Mouse (Mus musculus) lung, embryonic 14.5 days (tissue): Measurements from ENCODE around the gene Mbnl1. TPM values are rescaled to one million over a fixed set of nuclear protein-coding genes. Genes with fewer than 3 reads are reported as not detected.
A peak's percentile ranks its signal among the peaks of the same experiment; 100 is the strongest.

ENCODE experiments used
- ATAC-seq: fragments of 200-750 bp; cut with Nextera tagmentation; 2 replicates; pipeline ENCODE4 v1.8.0; 2017; ENCODE audit warnings: mild to moderate bottlenecking, moderate TSS enrichment, moderate library complexity; ENCODE audit not compliant: insufficient read depth
- DNase-seq: peaks from one replicate; pipeline ENCODE4 v3.0.0-alpha.2; 2015
- H3K27ac ChIP-seq: fragments of 300-500 bp; sonication (generic); 2 replicates; pipeline ENCODE4 v1.5.1; 2014; ENCODE audit warnings: low read depth, mild to moderate bottlenecking, moderate library complexity
- H3K27me3 ChIP-seq: fragments of 300-500 bp; sonication (generic); 2 replicates; pipeline ENCODE4 v1.6.1; 2014; ENCODE audit warnings: low read length, control low read depth; ENCODE audit not compliant: insufficient read depth
- H3K36me3 ChIP-seq: fragments of 300-500 bp; sonication (generic); 2 replicates; pipeline ENCODE4 v1.6.1; 2014; ENCODE audit warnings: control low read depth; ENCODE audit not compliant: insufficient read depth
- H3K4me1 ChIP-seq: fragments of 300-500 bp; sonication (generic); 2 replicates; pipeline ENCODE4 v1.6.1; 2014; ENCODE audit warnings: antibody characterized with exemption, control low read depth; ENCODE audit not compliant: insufficient read depth
- H3K4me2 ChIP-seq: fragments of 300-500 bp; sonication (generic); 2 replicates; pipeline ENCODE4 v1.6.1; 2014; ENCODE audit warnings: mild to moderate bottlenecking
- H3K4me3 ChIP-seq: fragments of 300-500 bp; sonication (generic); 2 replicates; pipeline ENCODE4 v1.5.1; 2014; ENCODE audit warnings: low read depth, low read length
- H3K9ac ChIP-seq: fragments of 300-500 bp; sonication (generic); 2 replicates; pipeline ENCODE4 v1.6.1; 2014
- H3K9me3 ChIP-seq: fragments of 300-500 bp; sonication (generic); 2 replicates; pipeline ENCODE4 v1.6.1; 2016; ENCODE audit warnings: low read depth, low read length, control low read depth
- CTCF ChIP-seq: IDR thresholded peaks from 2 replicates; pipeline ENCODE4 v1.5.1; 2016; ENCODE audit warnings: antibody characterized with exemption, low read depth
- WGBS: fragments of 180-500 bp; shearing (Covaris S2); extraction: QIAGEN DNeasy Blood & Tissue Kit; methylation state at CpG from one replicate; pipeline ENCODE4 v1.1.7; 2014; 5-methylcytosine and 5-hydroxymethylcytosine counted together
- polyA plus RNA-seq: library from polyadenylated mRNA; unstranded; fragments of >200 nt; fragmentation: Nextera tagmentation; extraction: Ambion mirVana; gene quantifications from 2 replicates; pipeline ENCODE4 v1.2.1, GENCODE M21; 2014

Mbnl1 gene
- polyA plus RNA-seq, 1 experiment from 2014 or later, result 201 TPM

GRCm38 (mm10) chr3:60613121-60613520 is 140.5 kb downstream of the Mbnl1 start:
- no peak overlapping the region for H3K9ac ChIP-seq
- peaks cover 37% of the 10 kb centered on the region for H3K36me3 ChIP-seq
- ATAC-seq, result no peak
- H3K27me3 ChIP-seq, result no peaks in the 10 kb centered on the region
- no peak overlapping the region for H3K4me2 ChIP-seq
- H3K9me3 ChIP-seq, result no peaks in the 10 kb centered on the region
- TF ChIP-seq CTCF, result no peak
- H3K4me3 ChIP-seq, result no peak overlapping the region
- no peaks in the 10 kb centered on the region for H3K4me1 ChIP-seq
- no peak overlapping the region for H3K27ac ChIP-seq
- WGBS, result 83% methylated on average over 7 of the region's 7 CpGs
- no peak for DNase-seq

- no peaks in the 10 kb centered on the region for H3K27me3 ChIP-seq
- peaks cover 42% of the 10 kb centered on the region for H3K36me3 ChIP-seq
- no peak overlapping the region for H3K4me3 ChIP-seq
- ATAC-seq (no peak), DNase-seq (peak; percentile 27)
- WGBS, result 85% methylated on average over 7 of the region's 7 CpGs
- no peak overlapping the region for H3K4me2 ChIP-seq
- H3K4me1 ChIP-seq, result no peaks in the 10 kb centered on the region
- no peak for TF ChIP-seq CTCF
- no peak overlapping the region for H3K9ac ChIP-seq
- H3K9me3 ChIP-seq, result no peaks in the 10 kb centered on the region
- no peak overlapping the region for H3K27ac ChIP-seq
These were observed 141.9 kb downstream of the Mbnl1 start for GRCm38 (mm10) chr3:60614516-60614915.

GRCm38 (mm10) chr3:60615057-60615606 is 142.5 kb downstream of the Mbnl1 start:
- ATAC-seq (no peak), DNase-seq (no peak)
- Histone ChIP-seq H3K27me3 (no peaks in the 10 kb centered on the region), H3K27ac (no peak overlapping the region), H3K9ac (no peak overlapping the region), H3K4me1 (no peaks in the 10 kb centered on the region), H3K36me3 (peaks cover 42% of the 10 kb centered on the region), H3K4me2 (no peak overlapping the region), H3K4me3 (no peak overlapping the region), H3K9me3 (no peaks in the 10 kb centered on the region)
- TF ChIP-seq CTCF, result no peak
- WGBS, result 71% methylated on average over 11 of the region's 11 CpGs

- TF ChIP-seq CTCF, result 0 out of 2 replicates have a peak, but pooled peaks have one; percentile 1
- Histone ChIP-seq H3K27ac (no peak overlapping the region), H3K4me1 (no peaks in the 10 kb centered on the region), H3K36me3 (peaks cover 45% of the 10 kb centered on the region), H3K4me3 (no peak overlapping the region), H3K9me3 (no peaks in the 10 kb centered on the region), H3K27me3 (no peaks in the 10 kb centered on the region), H3K4me2 (no peak overlapping the region), H3K9ac (no peak overlapping the region)
- ATAC-seq (no peak), DNase-seq (no peak)
- WGBS, result 55% methylated on average over 7 of the region's 7 CpGs
These were observed 143.0 kb downstream of the Mbnl1 start for GRCm38 (mm10) chr3:60615615-60616014.

GRCm38 (mm10) chr3:60616147-60616546 is 143.5 kb downstream of the Mbnl1 start:
- no peaks in the 10 kb centered on the region for H3K9me3 ChIP-seq
- no peak for TF ChIP-seq CTCF
- no peak for DNase-seq
- H3K27ac ChIP-seq, result no peak overlapping the region
- no peak overlapping the region for H3K4me2 ChIP-seq
- H3K36me3 ChIP-seq, result peaks cover 51% of the 10 kb centered on the region
- H3K4me3 ChIP-seq, result no peak overlapping the region
- 80% methylated on average over 2 of the region's 2 CpGs for WGBS
- no peak for ATAC-seq
- H3K27me3 ChIP-seq, result no peaks in the 10 kb centered on the region
- no peak overlapping the region for H3K9ac ChIP-seq
- H3K4me1 ChIP-seq, result no peaks in the 10 kb centered on the region

- H3K27me3 ChIP-seq, result no peaks in the 10 kb centered on the region
- H3K4me1 ChIP-seq, result no peaks in the 10 kb centered on the region
- WGBS, result 78% methylated on average over 1 of the region's 1 CpGs
- no peak overlapping the region for H3K9ac ChIP-seq
- H3K4me3 ChIP-seq, result no peak overlapping the region
- no peak for TF ChIP-seq CTCF
- peak; percentile 82 for ATAC-seq
- no peaks in the 10 kb centered on the region for H3K9me3 ChIP-seq
- peaks cover 55% of the 10 kb centered on the region for H3K36me3 ChIP-seq
- H3K27ac ChIP-seq, result no peak overlapping the region
- DNase-seq, result peak; percentile 32
- no peak overlapping the region for H3K4me2 ChIP-seq
These were observed 145.0 kb downstream of the Mbnl1 start for GRCm38 (mm10) chr3:60617643-60618042.

- ATAC-seq, result no peak
- Histone ChIP-seq H3K9ac (no peak overlapping the region), H3K4me1 (no peaks in the 10 kb centered on the region), H3K9me3 (no peaks in the 10 kb centered on the region), H3K36me3 (peaks cover 50% of the 10 kb centered on the region), H3K4me3 (no peak overlapping the region), H3K27me3 (no peaks in the 10 kb centered on the region), H3K4me2 (no peak overlapping the region), H3K27ac (no peak overlapping the region)
- WGBS, result 59% methylated on average over 2 of the region's 2 CpGs
- DNase-seq, result no peak
- TF ChIP-seq CTCF, result no peak
These were observed 147.6 kb downstream of the Mbnl1 start for GRCm38 (mm10) chr3:60620236-60620635.
